Mouse (Mus musculus) right cerebral cortex, postnatal 10 days (tissue): ENCODE results near the gene B3gntl1.

Source experiments
- DNase-seq, 2 experiments: peaks; one replicate each; pipeline ENCODE4 v3.0.0; 2021; ENCODE audit warnings: low spot score in 2 of 2

B3gntl1 gene

DNA sequence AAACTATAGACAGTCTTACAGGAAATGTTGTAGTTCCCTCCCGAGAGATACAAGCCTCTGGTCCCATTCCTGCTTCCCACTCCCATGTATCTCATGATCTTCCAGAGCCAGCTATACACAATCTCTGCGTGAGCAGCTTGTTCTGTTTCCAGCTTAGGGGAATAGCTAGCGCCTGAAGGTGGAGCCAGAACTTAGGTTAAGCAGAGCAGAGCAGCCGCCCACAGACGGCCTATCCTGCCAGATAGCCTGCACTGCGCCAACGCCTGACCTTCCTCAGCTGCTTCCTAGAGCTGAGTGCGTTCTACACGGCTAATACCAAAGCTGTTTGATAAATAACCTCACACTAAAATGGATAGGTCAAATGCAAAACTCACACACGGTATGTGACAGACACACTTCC, 23.1 kb downstream of the B3gntl1 start:
- DNase-seq, result peak in 1 of 2 experiments; percentile 39

DNA sequence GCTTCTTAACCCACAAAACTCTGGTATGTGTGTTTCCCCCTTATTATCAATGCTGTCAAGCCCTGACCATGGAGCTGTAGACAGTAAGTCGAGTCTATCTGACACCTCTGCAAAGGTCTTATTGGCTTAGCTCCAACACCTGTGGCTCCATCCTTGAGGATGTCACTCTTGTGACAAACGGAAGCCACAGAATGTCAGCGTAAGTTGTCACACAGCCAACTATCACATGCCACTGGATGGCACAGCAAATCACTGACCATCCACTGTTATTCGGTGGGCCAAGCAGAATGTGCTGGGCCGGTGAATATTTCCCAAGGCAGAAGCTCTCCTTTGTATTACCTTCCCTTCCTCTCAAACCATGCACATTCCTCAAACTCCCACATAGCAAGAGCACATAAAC, 24.8 kb downstream of the B3gntl1 start:
- DNase-seq, result no peak

DNA sequence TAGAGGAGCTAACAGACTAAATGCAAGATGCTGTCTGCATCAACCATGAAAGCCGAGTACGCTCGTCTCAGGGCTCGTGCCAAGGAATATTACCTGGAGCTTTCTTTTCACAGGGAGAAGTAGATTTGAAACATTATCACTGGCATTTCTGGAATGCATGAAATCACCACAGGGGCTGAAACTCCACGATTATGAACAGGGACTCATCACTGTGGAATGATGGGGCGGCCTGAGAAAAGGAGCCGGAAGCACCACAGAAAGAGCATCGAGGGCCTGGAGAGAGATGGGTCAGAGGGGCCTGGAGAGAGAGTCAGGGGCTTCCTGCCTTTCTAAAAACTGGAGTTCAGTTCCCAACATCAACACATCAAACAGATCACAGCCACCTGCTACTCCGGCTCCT, 25.6 kb downstream of the B3gntl1 start:
- no peak for DNase-seq

DNA sequence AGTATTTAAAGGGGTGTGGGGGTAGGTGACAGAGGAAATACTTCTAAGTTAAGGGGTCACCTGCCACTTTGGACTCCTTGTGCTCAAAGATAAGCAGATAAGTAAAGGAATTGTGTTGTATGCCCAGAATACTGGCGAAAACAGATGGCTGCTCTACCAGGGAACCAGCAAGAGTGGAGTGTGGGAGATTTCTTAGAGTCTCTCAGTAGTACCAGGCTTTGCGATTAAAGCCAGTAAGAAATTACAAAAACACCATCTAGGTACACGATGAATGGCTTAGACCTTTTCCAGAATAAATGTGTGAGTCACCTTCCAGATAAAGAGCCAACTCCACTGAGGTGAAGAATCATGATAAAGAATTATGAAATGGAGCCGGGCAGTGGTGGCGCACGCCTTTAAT, 27.6 kb downstream of the B3gntl1 start:
- DNase-seq, result no peak

DNA sequence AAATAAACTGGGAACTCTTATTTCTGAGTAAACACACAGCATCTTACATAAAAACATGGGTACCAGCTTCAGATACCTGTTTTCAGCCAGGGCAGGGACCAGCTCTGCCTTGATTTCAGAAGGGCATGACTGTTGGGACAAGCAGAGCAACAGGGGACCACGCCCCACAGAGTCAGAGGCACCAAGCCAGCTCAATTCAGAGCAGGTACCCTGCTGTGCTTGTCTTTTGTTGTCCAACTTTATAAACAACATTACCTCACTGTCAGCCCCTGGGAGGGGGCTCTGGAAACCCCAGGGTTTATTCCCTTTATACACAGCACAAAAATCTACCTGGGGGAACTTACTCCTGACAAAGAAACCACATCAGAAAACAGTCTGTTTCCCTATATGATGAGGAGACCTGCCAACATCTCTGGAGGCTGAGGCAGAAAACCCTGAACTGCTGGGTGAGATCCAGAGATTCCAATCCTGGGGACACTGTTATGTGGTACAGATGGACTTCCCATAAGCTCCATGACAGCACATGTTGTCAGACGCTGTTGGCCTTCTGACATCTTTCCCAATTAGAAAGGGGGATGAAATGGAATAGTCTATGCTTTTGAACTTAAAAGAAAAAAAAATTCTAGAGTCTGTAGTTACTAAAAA, 31.3 kb downstream of the B3gntl1 start:
- DNase-seq, result no peak

DNA sequence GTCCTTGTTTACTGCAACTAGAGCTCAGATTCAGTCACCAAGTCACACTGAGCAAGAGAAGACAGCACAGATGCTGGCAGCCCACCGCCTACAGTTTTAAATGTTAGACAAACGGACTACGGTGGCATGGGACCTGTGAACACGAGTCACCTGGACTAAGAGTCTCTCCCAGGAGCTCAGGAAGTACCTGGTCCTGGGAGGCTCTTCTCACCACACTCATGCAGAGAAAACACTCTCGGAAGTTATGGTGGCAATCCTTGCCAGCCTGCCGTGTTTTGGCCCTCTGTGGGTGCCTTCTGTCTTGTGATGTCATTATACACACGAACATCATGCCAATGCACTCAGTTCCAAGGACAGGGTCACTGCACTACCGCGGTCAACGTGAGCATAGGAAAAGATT, 36.3 kb downstream of the B3gntl1 start:
- DNase-seq, result no peak

DNA sequence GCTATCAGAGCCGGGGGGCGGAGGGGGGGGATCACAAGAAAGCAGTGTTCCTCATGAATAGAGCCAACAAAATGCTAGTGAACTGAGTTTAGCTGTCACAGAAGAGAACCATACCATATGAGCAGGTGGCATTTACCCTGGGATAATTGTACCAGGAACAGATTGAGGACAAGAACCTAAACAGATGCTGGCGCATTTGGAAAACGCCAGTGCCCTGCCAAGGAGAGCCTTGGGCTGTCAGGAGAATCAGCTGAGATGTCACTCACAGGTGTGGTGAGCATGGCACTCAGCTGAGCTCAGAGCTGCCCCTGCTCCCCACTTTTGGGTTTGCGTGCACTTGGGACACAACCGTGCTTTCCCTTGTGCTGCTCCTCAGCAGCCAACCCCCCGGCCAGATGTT, 41.5 kb downstream of the B3gntl1 start:
- no peak for DNase-seq

DNA sequence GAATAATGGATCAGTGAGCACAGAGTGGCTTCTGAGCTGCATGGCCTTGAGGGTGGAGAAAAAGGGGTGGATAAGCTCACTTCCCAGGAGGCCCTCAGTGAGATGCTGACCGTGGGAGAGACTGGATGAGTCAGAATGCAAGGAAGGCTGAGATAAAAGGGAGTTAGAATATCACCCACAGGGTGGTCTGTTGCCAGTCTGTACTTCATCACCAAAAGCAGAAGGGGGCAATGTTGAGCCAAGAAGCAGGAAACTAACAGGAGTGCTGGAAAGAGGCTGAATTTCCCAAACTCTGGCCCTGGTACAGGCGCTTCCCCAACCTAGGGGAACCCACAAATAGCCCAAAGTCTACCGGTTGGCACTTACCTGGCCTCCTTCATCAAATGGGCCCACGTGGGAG, 42.5 kb downstream of the B3gntl1 start:
- peak in 1 of 2 experiments; percentile 37 for DNase-seq

DNA sequence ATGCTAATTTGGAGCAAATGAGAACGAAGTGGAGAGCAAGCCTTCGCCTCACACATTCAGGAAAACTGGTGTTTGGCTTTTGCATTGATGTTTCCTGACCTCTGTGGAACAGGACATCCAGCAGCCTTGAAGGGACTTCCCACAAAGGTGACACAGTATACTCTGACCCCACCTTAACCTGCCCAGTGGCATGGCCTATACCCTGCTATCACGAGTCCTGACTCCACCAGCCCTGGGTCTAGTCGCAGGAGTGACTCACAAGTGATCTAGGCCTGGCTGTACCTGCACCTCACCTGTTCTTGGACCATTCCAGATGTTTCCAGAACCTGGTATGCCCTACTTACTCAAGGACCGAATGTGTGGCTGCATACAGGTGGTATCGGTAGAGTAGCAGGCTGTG, 43.4 kb downstream of the B3gntl1 start:
- DNase-seq, result no peak

DNA sequence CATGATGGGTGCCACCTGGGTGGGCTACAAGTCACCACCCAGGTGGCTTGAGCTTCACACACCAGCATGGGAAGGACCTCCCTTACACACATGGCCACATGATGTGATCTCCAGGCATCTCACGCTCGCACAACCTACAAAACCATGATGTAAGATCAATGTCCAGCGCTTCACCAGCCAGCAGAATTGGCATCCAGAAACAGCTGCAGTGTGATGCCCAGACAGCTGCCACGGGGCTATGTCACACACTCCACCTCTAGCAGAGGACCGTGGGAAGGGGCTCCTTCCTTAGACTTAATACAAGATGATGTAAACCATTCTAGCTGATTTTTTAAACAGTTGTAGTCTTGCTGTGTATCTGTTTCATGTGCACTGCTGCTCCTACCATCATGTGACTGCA, 45.4 kb downstream of the B3gntl1 start:
- DNase-seq, result no peak

DNA sequence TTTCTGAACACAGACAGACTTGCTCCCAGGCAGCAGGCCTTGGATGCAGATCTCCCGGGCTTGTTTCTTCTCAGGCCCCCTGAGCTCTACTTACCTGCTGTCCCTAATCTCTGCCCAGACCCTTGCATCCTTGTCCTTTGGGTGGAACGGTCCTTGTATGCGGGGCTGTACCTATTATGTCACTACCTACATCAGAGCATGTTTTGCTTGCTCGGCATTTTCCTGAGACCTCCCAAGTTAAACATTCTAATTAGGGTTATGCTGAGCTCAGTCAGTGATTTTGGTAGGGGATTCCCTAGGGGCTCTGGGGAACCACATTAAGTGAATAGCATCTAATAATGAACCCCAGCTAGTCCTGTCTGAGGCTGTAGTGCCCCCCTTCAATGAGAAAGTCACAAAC, 47.9 kb downstream of the B3gntl1 start:
- DNase-seq, result no peak

DNA sequence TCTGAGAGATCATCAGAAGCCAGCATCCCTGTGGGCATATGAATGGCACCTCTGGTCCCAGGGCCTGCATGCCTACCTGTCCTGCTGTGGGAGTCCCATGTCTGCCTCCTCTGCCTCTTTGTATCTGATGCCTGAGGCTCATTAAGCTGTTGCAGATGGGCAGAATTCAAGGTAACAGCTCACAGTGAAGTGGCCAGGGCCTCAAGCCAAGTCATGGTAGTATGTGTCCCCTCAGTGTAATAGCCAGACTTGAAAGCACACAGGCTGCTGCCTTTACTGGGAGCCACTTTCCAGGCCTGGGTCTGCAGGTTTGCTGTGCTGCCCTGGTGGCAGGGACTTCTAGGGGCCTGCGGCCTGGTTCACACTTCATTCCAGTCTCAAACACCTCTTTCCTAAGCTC, 55.6 kb downstream of the B3gntl1 start:
- no peak for DNase-seq

DNA sequence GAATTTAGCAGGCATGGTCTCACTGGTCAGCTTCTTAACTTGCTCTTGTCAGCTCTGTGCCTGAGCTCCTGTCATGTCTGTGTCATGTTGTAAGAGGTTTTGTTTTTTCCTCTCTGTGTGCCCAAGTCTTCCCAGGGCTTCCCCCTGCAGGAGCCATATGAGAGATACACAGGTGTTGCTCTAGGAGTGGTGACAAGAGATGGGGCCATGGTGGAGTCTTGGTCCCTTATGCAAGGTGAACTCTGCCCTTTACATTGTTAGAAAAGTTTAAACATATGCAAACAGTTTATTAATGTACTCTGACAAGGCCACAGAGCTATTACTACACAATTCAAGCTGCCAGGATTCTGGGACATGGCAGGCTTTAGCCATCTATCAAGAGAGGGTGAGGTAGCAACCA, 56.5 kb downstream of the B3gntl1 start:
- no peak for DNase-seq

DNA sequence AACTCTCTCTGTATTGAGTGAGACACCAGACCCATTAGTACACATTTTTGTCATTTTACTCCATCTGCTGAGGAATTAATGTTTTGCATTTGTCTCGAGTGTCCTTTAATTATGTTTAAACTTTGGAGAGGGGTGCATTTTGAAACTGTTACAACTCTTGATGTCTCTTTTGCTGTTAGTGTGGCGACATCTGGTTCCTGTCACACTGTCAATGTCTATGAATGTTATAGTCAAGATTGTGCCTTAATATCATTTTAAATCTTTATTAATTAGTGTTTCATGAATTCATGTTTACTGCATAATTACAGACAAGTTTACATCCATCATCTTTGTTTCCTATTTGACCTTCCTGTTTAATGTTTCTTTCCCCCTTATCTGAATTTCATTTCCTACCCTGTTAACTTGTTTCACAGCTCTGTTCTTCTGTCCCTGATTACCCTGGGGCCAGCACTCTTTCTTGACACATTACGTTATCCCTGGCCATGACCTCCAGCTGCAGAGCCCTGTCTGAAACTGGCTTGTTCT, 56.9 kb downstream of the B3gntl1 start:
- no peak for DNase-seq

DNA sequence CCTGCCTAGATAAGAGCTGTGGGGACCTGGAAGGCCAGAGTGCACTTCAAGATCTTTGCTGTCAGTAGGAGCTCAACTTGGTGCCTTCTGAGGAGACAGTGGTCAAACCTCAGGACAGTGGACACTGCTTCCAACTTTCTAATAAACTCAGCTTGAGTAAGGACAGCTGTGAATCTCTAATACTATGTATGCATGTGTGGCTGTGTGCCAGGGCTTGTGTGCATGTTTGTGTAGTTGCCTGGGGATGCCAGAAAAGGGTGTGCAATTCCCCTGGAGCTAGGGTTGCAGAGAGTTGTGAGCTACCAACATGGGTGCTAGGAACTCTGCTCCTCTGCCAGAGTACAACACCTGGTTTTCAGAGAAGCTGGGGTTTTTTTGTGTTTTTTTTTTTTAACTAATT, 62.0 kb downstream of the B3gntl1 start:
- no peak for DNase-seq

DNA sequence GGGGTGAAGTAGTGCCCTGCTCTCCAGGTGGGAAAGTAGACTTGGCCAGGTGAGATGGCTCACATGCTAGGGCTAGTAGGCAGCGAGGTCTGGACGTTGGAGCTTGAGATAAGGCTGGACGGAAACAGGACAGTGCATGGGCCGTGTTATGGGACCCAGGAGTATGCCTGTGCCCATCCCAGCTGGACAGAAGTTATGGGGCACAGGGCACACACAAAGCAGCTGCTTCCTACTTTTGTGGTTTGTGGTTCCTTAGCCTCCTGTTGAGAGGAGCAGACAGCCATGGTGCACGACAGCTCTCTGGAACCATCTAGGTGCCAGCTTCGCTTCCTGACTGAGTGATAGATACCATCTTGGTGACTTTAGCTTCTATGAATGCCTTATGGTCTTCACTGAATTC, 67.3 kb downstream of the B3gntl1 start:
- DNase-seq, result no peak

DNA sequence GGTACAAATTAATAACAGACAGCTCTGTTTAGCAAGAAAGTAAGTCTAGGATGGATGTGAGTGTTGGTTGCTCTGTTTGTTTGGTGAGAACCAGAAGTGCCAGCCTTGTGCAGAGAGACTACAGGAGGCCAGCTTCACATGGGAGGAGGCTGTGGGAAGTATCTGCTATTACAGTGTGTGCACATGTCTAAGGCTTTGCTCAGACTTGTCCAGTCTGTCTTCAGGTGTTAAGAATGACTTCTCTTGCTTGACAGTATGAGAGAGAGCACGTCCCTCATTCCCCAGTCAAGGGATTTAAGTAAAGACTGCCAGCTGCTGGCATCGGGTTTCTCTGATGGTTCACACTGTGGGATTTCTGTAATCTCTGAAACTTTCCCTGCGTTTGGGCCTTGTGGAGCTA, 71.5 kb downstream of the B3gntl1 start:
- DNase-seq, result no peak

DNA sequence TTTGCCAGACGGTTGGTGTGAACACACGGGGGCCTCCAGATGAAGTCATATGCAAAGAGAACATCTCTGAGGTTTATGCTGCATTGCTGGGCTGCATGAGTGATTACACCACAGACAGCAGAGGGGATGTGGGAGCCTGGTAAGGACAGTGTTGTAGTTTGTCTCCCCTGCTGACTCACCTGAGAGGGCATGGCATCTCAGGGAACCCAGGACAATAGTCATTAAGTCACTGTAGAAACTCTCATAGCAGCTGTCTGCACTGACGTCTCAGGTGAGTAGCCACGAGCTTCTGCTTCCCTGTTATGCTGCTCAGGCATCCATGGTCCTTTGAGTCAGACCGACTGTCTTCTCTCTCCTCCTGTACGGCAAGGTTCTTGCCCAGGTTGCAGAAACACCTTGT, 75.7 kb downstream of the B3gntl1 start:
- no peak for DNase-seq

DNA sequence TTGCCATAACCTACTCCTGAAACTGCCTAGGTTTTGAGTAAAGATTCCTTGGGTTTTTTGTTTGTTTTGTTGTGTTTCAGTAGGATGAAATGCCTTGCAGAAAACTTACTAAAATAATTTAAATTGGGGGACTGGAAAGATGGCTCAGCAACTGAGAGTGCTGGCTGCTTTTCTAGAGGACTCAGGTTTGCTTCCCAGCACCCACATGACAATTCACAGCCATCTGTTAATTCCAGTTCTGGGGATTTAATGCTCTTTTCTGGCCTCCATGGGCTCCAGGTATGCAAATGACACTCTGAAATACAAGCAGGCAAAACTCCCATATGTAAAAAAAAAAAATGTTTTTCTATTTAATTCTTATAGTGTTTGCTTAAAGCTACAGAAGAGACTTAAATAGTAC, 91.1 kb downstream of the B3gntl1 start:
- DNase-seq, result peak in 1 of 2 experiments; percentile 50
